Mouse (Mus musculus) stomach, adult 2 months (tissue): ENCODE results near the gene Ccna1. TPM values are rescaled to one million over a fixed set of nuclear protein-coding genes. Genes with fewer than 3 reads are reported as not detected.

Source experiments
- polyA plus RNA-seq: library from polyadenylated mRNA; depleted of rRNA; stranded (reverse); fragments of >200 nt; gene quantifications from 2 replicates; pipeline ENCODE4 v1.2.3, GENCODE M21; 2012; rRNA removed

Gene Ccna1
- polyA plus RNA-seq = 0.44 TPM in 1 of 2 replicates, not detected in the other

DNA sequence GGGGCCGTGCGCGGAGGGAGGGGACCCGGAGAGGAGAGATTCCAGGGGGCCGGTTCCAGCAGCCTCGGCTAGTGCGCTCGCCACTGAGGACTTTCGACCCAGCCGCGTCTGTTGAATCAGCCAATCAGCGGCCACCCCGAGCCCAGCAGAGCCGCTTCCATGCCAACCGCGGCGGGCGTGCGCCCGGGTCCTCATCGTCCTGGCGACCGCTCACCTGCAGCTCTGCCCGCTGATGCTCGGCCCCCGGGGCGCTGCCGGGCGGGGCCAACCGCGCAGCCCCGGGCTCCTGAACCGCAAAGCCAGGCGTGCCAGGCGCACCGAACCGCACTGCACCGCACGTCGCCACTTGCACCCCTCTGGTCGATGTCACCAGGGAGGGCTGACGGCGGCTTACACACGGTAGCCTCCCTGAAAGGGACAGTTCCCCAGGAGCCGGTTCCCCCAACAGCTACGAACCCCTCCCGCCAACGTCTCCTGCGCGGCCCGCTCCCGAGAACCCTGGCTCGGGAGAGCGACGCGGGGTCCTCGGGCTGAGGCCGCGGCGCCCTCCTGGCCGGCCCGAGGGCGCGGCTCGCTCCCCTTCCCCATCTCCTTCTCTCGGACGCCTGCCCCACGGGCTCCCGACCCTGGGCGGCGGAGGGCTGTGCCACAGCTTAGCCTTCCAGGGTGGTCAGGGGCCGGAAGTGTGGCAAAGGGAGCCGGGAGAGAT is at the start of gene Ccna1:
Ccna1 (minus strand) TSS at position 464 of the 709 bp plus-strand sequence.

Other genes with a start within 250 kb of the Ccna1 start
- 5.1 and 10.2 TPM in 2 replicates for gene Rfxap, start 247.7 kb downstream of the Ccna1 start, polyA plus RNA-seq
- 0.06 and 0.09 TPM in 2 replicates for gene Sertm1, start 139.6 kb downstream of the Ccna1 start, polyA plus RNA-seq
- gene Spg20, start 56.6 kb upstream of the Ccna1 start, polyA plus RNA-seq = 2.8 and 2.9 TPM in 2 replicates
- gene Ccdc169, start 81.8 kb upstream of the Ccna1 start, polyA plus RNA-seq = not detected in 2 replicates
- 0.09 TPM in 1 of 2 replicates, not detected in the other for gene Sohlh2, start 126.5 kb upstream of the Ccna1 start, polyA plus RNA-seq
- gene Dclk1, start 186.9 kb upstream of the Ccna1 start, polyA plus RNA-seq = 0.74 and 1.1 TPM in 2 replicates